Mouse (Mus musculus): ENCODE results near the gene Ggt6.
"Not testable (repeated sequence)": the region's sequence is repeated elsewhere in the genome, so short reads cannot be mapped to it uniquely, and the experiment has no call there.

The Ggt6 gene

DNA sequence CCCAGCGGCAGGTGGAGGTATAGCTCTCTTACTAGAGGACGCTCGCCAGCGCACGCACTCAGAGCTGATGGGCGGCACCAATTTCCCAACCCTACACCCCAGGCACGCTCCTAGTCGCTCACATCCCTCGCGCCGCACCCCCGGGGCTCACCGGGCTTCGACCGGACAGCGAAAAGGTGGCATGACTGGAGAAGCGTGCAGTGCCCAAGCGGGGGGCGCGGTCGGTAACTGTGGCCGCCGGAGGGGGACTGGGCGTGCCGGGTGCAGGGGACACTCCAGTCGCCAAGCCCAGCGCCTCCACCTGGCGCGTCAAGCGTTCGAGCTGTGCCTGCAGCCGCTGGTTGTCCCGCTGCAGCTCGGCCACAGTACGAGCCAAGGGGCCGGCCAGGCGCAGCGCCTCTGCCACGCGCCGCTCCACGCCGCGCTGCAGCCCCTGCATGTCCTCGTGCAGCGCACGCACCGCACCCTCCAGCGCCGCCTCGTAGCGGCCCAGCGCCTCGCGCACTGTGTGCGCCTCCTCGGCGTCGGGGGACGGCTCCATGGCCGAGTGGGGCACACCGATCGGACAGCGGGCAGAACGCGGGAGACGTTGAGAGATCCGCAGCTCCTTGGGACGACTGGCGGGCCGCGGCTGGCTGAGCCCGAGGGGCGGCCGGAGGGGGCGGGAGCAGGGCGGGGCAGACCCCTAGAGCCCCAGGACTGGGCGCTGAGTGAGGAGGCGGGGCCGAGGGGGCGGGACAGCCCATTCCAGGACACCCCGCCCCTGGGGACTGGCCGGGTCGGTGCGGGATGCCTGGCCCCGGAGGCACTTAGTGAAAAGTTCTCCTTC is 24.0 kb upstream of the Ggt6 start, which contains the start of gene Smtnl2:
TSS of gene Smtnl2 (minus strand) at position 621 of the 829 bp plus-strand sequence.
- DNase-seq, result peak; percentile 84

DNA sequence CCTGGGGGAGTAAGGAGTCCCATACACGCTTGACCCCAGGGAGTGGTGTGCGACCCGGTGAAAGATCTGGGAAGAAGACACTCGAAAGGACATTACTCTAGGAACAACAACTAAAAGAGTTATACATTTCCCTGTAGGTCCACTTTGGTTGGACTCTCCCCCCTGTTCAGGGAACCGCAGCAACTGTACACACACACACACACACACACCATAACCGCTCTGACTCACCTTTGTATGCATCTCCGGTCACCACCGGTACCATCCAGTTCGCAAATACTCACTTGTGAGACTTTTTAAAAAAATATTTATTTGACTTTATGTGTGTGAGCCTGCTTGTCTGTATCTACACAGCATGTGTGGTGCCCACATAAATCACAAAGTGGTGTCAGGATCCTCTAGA is 23.4 kb upstream of the Ggt6 start:
- DNase-seq, result no peak

DNA sequence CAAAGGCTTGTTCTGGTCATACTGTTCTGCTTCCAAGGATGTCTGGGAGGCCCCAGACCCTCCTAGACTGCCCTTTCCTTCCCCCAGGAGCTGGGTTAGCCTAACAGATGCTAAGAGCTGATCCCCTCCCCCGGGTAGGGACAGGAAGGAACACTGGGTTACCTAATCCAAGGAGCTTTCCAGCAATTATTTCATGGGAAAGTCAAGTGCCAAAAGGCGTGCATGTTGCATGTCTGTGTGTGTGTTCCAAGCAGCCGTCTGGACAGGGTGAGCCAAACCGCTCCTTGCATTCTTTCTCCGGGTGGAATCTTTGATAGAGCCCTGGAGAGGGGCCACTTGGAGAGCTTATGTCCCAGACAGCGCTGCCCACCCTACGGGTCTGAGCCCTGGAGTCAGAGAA is 22.3 kb upstream of the Ggt6 start:
- no peak for DNase-seq

DNA sequence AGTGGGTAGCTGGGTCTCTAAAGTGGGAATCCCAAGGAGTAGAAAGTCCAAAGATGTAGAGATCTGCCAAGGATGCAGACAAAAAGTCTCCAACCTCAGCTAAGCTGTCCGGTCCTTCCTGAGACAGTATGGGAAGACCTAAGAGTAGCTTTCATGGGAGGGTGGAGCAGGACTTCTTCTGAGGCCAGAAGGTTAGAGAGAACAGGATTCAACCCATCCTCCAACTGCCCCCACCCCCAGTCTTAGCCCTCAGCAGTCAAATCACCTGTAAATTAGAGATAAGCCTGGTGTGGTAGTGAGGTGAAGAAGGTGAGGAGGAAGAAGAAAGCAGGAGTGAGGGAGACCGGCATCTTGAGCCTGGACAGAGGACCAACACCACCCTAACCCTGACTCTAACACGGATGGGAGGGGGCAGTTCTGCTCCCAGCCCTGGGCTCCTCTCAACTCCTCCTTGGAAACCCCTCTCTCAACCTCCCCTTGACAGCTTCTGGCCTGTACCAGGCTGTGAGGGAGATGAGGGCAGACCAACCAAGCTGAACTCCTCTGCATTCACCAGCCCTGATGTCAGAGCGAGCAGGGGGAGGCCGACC is 21.6 kb upstream of the Ggt6 start:
- no peak for DNase-seq

DNA sequence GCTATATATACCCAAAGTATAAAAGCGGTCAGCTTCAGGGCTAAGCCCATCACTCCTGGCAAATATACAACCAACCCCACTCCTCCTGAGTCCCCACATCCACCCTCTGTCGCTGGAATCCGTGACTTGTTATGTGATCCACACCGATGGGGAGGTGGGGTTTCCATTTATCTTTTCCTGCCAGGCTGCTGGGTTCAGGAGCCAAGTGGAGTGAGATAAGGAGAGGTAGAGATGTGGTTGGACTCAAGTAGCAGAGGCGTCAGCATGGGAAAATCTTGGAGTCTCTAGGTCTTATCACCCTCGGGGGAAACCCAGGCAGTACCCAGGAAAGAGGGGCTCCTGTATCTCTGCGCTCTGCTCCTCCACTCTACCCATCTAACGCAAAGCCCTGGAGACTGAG is 20.2 kb upstream of the Ggt6 start:
- no peak for DNase-seq

DNA sequence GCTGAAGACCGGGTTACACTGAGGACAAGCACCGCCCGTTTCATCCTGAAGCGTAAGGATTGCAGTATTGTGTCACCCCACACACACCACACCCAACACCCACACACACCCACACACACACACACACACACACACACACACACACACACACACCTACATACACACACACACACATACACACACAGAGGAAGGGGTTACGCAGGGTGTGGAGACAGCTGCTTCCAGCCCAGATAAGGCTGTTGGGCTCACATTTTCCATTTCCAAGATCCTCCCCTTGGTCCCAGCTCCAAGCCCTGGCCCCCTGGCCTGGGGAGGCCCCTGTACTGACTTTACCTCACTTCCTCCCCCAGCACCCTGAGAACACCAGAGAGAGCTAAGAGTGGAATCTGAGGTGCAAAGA is 18.7 kb upstream of the Ggt6 start:
- no peak for DNase-seq

DNA sequence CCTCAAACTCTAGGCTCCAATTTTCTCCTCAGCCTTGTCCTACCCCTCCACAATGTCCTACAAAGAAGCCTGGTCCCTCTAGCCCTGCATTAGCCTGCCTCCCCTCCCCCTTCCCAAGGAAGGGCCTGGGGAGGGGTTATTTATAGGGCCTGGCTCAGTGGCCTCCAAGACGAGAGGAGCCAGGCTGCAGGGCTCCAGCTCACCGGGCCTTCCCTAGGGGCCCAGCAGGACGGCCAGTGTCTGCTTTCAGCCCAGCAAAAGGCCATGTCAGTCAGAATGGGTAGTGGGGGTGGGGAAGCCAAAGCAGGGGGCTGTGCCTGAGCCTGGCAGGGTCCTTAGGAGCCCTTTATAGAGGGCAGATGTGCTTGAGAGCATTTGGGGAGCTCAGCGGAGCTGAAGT is 17.9 kb upstream of the Ggt6 start:
- peak; percentile 21 for DNase-seq

DNA sequence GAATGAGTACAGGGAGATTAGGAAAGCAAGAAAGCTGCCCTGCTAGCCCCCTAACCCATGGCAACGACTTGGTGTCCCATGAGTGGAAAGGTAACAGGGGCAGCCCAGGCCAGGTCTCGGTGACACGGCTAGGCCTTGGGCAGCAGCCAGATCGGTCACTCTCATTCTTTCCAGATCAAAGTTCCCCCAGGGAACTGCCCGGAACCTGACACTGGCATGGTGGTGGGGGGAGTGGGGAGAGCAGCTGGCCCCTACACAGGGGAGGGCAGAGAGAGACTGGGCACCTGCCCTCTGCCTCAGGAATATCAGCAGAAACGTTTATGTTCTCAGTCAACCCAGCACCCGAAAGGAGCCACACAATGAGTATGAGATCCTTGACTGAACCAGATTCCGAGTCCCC is 17.1 kb upstream of the Ggt6 start:
- DNase-seq, result no peak

DNA sequence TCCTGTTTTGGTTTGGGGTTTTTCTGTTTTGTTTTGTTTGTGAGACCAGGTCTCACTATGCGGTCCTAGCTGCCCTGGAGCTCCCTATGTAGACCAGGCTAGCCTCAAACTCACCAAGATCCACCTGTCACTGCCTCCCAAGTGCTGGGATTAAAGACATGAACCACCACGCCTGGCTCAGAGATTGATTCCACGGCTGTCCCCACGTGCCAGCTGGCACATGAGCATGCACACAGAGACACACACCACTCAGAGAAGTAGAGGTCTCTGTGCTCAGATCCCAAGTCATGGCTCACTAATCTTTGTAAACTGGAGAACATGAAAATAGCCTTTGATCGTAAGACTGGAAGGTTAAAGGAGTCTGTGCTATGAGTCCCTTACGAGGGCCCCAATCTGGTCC is 16.3 kb upstream of the Ggt6 start:
- no peak for DNase-seq

DNA sequence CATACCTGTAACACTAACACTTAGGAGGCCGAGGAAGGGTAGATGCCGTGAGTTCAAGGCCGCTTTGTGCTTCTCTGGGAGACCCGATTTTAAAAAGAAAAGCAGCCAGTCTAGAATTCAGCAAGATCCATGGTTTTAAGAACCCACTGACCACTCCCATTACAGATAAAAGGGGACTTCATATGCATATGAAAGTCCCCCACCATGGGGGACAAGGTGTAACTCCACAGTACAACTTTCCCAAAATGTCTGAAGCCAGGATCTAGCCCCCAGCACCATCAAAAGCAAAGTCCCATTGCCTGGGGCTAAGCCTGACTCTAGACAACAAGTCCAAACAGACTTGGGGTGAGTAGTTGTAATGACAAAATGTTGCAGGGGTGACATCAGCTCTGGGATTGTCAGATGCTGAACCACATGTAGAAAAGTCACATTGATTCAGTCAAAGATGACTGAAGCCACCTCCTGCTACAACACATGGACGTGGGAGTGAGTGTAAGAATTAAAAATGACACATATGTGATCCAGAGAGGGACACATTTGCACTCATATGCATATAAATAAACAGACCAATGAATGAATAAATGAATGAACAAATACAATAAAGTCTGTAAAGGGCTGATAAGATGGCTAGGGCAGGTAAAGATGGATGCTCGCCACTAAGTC is 14.7 kb upstream of the Ggt6 start:
- DNase-seq, result no peak

DNA sequence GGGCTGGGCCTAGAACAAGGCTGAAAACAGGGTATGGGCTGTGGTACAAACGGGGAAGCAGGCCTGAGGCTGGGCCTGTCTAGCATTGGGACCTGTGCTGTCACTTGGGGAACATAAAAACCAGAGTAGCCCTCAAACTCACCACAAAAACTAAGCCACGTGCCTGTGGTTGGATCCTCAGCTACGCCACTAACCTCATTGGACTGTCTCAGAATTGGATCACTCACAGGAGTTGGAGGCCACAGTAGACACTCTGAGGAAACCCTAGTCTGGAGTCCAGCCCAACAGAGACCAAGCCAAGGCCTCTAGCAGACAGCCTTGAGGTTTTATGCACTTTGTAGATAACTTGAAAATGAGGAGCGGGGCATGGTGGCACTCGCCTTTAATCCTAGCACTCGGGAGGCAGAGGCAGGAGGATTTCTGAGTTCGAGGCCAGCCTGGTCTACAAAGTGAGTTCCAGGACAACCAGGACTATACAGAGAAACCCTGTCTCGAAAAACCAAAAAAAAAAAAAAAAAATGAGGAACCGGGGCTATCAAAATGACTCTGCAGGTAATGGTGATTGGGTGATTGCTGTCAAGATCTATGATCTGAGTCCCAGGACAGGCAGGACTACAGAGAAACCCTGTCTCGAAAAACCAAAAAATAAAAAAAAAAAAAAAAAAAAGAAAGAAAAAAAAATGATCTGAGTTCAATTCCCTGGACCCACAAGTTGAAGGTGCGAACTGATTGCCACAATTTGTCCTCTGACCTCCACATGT is 13.6 kb upstream of the Ggt6 start:
- DNase-seq, result no peak

DNA sequence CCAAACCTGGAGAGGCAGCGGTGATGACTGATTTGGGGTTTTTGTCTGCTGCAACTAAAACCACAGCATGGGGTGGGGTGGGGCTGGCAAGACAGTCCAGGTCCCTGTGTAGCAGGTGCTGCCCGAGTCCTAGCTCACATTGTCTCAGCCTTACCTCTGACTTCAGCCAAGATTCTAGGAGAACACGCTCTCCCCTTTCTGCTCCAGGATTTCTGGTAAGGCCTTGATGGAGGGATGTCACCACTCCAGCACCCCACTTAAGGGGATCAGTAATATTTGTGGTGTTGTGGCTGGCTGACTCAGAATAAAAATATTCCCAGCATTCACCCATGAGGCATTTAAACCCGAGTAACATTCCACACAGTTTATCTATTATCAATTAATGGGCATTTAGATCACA is 11.6 kb upstream of the Ggt6 start:
- DNase-seq, result no peak

DNA sequence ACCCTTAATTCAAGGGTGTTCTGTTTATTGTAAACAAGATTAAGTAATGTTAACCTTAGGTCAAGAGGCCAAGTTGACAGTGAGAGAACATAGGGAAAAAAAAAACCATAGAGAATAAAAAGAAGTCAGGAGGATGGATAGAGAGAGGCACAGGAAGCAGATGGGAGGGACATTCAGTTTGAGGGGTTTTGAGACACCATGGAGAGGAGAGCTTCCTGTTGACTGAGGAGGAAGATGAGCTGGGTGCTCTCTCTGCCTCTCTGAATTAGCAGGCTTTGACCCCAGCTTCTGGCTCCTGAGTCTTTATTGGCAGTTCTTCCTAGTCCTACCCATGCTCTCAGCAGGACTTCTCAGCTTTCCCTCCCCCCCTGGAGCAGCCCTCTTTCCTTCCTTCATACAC is 10.1 kb upstream of the Ggt6 start:
- DNase-seq, result no peak

DNA sequence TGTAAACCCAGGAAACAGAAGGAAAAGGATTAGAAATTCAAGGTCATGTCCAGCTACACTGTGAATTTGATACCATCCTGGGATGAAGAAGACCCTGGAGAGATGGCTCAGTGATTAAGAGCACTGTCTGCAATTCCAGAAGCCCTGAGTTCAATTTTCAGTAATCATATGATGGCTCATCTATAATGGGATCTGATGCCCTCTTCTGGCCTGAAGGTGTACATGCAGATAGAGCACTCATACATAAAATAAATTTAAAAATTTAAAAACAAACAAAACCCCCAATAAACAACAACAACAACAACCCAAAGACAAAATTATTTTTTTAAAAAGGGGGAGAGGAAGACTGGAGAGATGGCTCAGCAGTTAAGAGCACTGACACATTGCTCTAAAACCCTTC is 8.4 kb upstream of the Ggt6 start:
- DNase-seq, result no peak

DNA sequence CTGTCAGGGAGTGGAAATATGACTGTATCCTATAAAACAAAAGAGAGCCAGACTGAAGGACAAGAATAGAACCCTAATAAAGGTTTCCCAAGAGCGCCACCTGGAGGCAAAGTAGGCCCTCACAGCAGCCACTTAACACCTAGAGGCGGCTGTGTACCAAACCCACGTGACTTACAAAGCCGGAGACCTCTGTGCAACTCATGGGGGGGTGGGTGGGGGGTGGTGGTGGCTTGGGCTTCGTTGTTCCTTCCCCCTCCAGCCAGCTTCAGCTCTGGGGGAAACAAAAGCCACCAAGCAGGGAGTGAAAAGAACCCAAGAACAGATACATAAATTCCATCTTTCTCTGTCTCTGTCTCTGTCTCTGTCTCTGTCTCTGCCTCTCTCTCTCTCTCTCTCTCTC is 6.6 kb upstream of the Ggt6 start:
- peak; percentile 87 for DNase-seq

DNA sequence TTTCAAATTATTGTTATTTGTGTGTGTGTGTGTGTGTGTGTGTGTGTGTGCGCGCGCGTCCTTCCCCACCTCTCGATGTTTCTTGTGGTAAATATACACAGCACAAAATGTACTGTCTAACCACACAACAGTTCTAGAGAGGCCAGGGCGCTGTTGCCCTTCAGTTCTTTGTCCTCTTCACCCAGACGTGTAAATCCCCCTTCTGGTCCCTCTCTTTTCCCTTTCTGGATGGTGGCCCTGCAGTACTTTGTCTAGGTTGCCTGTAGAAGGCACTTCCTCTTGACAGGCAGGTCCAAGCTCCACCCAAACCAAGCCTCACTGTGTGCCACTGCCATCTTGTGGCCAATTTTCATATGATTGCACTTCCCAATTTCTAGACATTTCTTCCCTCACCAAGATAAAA is 6.0 kb upstream of the Ggt6 start:
- DNase-seq, result peak; percentile 87

DNA sequence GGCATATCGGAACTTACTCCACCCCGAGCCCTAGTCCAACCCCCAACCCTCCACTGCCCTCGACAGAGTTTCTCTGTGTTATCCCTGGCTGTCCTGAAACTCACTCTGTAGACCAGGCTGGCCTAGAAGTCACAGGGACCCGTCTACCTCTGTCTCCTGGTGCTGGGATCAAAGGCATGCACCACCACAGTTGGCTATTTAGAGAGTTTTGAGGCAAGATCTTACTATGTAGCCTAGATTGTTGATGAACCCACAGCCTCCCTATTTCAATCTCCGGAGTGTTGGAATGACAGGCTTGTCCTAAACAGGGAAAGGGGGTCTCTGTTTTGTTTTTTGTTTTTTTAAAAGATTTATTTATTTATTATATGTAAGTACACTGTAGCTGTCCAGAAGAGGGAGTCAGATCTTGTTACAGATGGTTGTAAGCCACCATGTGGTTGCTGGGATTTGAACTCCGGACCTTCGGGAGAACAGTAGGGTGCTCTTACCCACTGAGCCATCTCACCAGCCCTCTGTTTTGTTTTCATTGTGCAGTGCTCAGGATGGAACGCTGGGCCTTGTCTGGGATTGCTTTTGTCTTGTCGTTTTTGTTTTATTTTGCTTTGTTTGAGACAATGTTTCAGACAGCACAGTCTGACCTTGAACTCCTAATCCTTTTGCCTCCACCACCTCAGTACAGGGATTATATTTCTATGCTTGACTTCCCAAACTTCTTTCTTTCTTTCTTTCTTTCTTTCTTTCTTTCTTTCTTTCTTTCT is 4.8 kb upstream of the Ggt6 start:
- DNase-seq, result not testable (repeated sequence)

DNA sequence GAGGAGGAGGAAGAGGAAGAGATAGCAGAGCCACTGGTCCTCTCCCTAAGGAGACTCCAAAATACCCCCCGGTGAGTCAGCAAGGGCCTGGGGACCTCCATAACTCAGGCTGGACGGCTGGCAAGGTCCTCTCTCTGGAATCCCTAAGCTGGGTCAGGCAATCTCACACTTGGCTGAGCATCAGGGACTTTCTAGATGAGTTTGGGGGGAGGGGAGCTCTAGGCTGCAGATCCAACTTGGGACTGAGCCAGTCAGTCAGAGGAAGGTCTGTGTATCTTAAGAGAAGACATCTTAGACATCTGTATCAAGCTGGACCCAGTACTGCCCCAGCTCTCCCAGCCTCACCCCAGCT is 344 bp downstream of the Ggt6 start:
- DNase-seq, result peak; percentile 69

DNA sequence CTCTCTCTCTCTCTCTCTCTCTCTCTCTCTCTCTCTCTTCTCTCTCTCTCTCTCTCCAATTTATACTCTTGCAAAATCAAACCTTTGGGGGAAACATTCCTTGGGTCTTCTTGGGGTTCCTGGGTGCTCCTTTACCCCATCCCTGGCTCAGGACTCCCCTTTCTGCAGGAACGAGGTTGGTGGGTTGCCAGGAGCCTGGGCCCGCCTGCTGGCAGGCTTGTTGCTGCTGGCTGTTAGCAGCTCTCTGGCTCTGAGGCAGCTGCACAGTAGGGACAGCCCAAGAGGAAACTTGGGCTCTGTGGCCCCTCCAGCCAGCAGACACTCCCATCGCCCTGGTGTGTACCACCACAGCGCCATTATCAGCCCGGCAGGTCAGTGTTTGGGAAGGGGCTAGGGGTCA is 945 bp downstream of the Ggt6 start:
- no peak for DNase-seq

DNA sequence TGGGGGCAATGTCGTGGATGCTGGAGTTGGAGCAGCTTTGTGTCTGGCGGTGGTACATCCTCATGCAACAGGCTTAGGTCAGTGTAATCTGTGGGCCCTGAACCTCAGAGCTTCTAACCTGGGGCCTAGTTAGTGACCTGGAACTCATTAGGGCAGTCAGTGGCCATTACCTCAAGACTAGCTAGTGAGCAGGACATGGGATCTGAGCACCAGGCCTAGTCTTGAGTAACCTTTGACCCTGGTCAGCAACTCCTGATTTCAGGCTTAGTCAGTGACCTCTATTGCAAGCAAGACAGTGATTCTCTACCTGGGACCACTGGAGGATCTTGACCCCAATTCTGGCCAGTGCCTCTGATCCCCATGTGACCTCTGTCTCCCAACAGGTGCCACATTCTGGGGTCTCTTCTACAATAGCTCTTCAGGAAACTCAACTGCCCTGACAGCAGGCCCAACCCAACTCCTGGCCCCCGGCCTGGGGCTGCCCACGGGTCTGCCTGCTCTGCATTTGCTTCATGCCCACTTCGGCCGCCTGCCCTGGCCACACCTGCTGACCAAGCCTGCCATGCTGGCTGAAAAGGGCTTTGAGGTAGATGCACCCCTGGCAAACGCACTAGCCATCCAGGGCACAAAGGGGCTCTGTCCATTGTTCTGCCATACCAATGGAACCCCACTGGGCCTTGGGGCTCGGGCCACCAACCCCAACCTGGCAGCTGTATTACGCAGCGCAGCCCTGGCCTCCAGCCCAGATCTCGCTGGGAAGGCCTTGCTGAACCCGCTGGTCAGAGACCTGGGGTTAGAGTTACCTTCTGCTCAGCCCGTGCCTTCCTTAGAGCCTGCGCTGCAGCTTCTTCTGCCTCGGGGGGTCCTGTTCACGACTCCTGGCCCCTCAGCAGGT is 1.7 kb downstream of the Ggt6 start:
- DNase-seq, result no peak

DNA sequence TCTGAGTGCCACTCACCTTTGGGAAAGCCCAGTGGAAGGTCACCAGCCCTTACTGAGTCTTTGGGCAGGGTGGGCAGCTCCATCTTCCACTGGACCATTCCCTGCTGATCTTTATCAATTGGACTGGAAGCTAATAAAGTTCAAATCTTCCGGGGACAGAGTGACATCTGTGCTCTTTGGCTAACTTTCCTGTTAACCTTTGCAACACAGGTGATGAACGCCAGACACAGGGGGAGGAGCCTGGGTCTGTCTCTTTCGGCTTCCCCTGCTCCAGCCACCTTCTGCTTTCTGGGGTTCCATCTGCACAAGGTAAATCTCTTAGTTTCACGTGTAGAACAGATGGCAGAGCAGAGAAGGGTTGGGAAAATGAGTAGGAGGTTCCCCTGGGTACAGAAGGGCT is 3.1 kb downstream of the Ggt6 start:
- no peak for DNase-seq

DNA sequence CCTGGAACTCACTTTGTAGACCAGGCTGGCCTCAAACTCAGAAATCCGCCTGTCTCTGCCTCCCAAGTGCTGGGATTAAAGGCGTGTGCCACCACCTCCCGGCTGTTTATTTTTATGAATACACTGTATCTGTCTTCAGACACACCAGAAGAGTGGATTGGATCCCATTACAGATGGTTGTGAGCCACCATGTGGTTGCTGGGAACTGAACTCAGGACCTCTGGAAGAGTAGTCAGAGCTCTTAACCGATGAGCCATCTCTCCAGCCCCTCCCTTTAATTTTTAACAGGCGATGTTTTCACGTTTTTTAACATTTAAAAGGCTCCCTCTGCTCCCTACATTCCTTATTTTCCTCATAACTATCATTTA is 5.3 kb downstream of the Ggt6 start:
- not testable (repeated sequence) for DNase-seq
